Mouse (Mus musculus) small intestine, adult 10 weeks (tissue): ENCODE data around the gene Gm765. TPM values are rescaled to one million over a fixed set of nuclear protein-coding genes. Genes with fewer than 3 reads are reported as not detected.

Experiments used
- polyA plus RNA-seq: library from polyadenylated mRNA; stranded (reverse); fragments of 350-450 nt; fragmentation: Illumina TruSeq; extraction: RNeasy Lipid Tissue Mini Kit (QIAGEN cat#74804); gene quantifications from one replicate; pipeline ENCODE4 v1.2.3, GENCODE M21; 2014; ENCODE audit warnings: low replicate concordance

The Gm765 gene
- not detected for polyA plus RNA-seq

DNA sequence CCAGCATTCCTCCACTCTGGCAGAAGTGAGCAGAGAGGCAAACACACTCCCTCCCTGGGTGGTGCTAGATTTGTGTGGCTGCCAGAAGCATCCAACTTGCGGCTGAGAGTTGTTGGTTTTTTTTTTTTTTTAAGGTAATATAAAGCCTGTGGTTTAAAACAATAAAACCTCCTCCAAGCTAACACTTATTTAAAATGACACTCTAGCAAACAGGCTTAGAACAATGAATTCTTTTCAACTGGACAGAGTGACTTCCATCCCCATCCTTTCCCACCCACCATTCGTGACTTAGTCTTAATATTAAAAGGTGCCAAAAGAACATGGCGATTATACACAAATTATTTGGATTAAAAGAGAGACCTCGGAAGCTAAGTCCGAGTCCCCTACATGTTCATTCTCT is at the start of gene Gm765:
Gene Gm765 (minus strand): TSS at position 101 of the 400 bp plus-strand sequence.

